Mouse (Mus musculus): ENCODE results near the gene Gria1.

DNA sequence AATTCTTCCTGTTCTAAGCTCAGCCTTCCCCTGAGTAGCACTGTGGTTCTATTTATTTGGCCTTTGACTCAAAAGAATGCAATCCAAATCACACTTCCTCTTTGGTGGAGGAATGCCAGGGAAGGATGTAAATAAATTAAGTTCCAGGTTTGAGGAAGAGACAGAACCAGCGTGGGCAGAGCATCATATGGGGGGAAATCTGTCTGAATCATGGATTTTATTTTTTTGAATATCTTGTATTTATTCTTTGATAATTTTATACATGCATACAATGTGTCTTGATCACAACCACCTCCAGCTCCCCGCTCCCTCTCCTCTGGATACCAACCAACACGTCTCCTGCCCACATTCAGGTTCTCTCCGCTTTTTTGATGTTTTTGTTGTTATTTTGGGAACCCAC is 312.9 kb downstream of the Gria1 start:
- no peak for TF ChIP-seq CTCF (IDR thresholded peaks at IDR 0.05; ENCODE audit: borderline replicate concordance, extremely low read depth, insufficient read depth, insufficient read length)
- no peak for TF ChIP-seq POLR2A (IDR thresholded peaks at IDR 0.05; ENCODE audit: borderline replicate concordance, extremely low read depth, insufficient read depth, insufficient read length, poor library complexity, severe bottlenecking)
